Mouse (Mus musculus) brain, embryonic 14.5 days (tissue): ENCODE measurements around the gene Rtp1.

ENCODE experiments used
- CTCF ChIP-seq: fragments of 200-500 bp; IDR thresholded peaks from 2 replicates; pipeline ENCODE4 v1.5.1; 2012; ENCODE audit warnings: inconsistent platforms, mild to moderate bottlenecking, moderate library complexity, borderline replicate concordance; ENCODE audit not compliant: insufficient read depth, insufficient read length; ENCODE audit errors: extremely low read depth
- POLR2A ChIP-seq: fragments of 200-500 bp; IDR thresholded peaks from 2 replicates; pipeline ENCODE4 v1.6.1; 2012; ENCODE audit warnings: mild to moderate bottlenecking, inconsistent platforms, borderline replicate concordance; ENCODE audit not compliant: poor library complexity, insufficient read depth, insufficient read length, severe bottlenecking; ENCODE audit errors: extremely low read depth

- TF ChIP-seq CTCF, result no peak
- no peak for TF ChIP-seq POLR2A
Observed at GRCm38 (mm10) chr16:23401959-23402358, 27.0 kb upstream of the Rtp1 start.
